ENCODE assay signal across 8 mouse cellular contexts in genomic region chr17:26112751-26113150, GRCm38 (mm10). TPM values are rescaled to one million over a fixed set of nuclear protein-coding genes. Genes with fewer than 3 reads are reported as not detected.
DNase-seq lines count a peak whose midpoint lies in the region; ATAC-seq and TF ChIP-seq lines count a peak whose summit lies in the region.

No protein-coding gene starts in this region.

- H3K79me3 ChIP-seq in C2C12 (ENCODE audit: low read depth) = no peaks in the 10 kb centered on the region

- no peak overlapping the region for H3K27ac ChIP-seq in gastrocnemius, adult 2 months
- no peak overlapping the region for H3K27ac ChIP-seq in forebrain, embryonic 14.5 days (ENCODE audit: low read depth, low read length)
- no peak overlapping the region for H3K27ac ChIP-seq in liver, embryonic 14.5 days

- 22% methylated on average over 14 of the region's 14 CpGs for WGBS in forebrain, embryonic 14.5 days
- 15% methylated on average over 14 of the region's 14 CpGs for WGBS in liver, embryonic 14.5 days (ENCODE audit: insufficient replicate concordance)

- peaks cover 7% of the 10 kb centered on the region; the same call in 1 of the 2 replicates for H3K4me1 ChIP-seq in forebrain, embryonic 14.5 days (ENCODE audit: control insufficient read depth, insufficient read depth, low read length)
- H3K4me1 ChIP-seq in liver, embryonic 14.5 days (replicated peaks; ENCODE audit: control insufficient read depth in 2 of 2, insufficient read depth in 2 of 2, low read length in 1 of 2) = peaks cover 2 to 10% of the 10 kb centered on the region in 2 experiments

- no peak for ATAC-seq in forebrain, embryonic 14.5 days
- no peak for ATAC-seq in liver, embryonic 14.5 days (ENCODE audit: insufficient read depth)

- H3K4me3 ChIP-seq in gastrocnemius, adult 2 months = peak overlapping the region; percentile 85
- no peak overlapping the region for H3K4me3 ChIP-seq in C2C12 (ENCODE audit: insufficient read depth, poor library complexity, severe bottlenecking)
- H3K4me3 ChIP-seq in forebrain, embryonic 14.5 days (ENCODE audit: low read depth, low read length) = peak overlapping the region; percentile 72
- peak overlapping the region; percentile 8 to 56; a peak in 2 of 4 replicates for H3K4me3 ChIP-seq in liver, embryonic 14.5 days (ENCODE audit: insufficient read depth in 1 of 2, low read depth in 2 of 2, low read length in 2 of 2)

- no peak for TF ChIP-seq EP300 in liver, embryonic 14.5 days (IDR thresholded peaks at IDR 0.05; ENCODE audit: low read depth)

- intact Hi-C loops in gastrocnemius, adult 2 months (cut with DNase I) = no loop called here
- intact Hi-C loops in gastrocnemius, postnatal 36 days (cut with DNase I) = no loop called here

- no peaks in the 10 kb centered on the region for H3K36me3 ChIP-seq in C2C12 (ENCODE audit: control insufficient read depth, insufficient read depth)
- no peaks in the 10 kb centered on the region for H3K36me3 ChIP-seq in forebrain, embryonic 14.5 days (ENCODE audit: control insufficient read depth, insufficient read depth, low read length)
- no peaks in the 10 kb centered on the region for H3K36me3 ChIP-seq in liver, embryonic 14.5 days (replicated peaks; ENCODE audit: control insufficient read depth, insufficient read depth, low read depth)

- H3ac ChIP-seq in C2C12 (ENCODE audit: control insufficient read depth, insufficient read length, low read depth) = peak overlapping the region; percentile 18

- peak overlapping the region; percentile 95 for H3K4me2 ChIP-seq in forebrain, embryonic 14.5 days (ENCODE audit: low read length)
- H3K4me2 ChIP-seq in liver, embryonic 14.5 days (ENCODE audit: low read depth) = peak overlapping the region; percentile 82

- H3K79me2 ChIP-seq in C2C12 (ENCODE audit: control insufficient read depth, insufficient read depth) = no peaks in the 10 kb centered on the region

- no peak for DNase-seq in gastrocnemius, adult 2 months
- no peak for DNase-seq in gastrocnemius, postnatal 36 days
- no peak for DNase-seq in forebrain, embryonic 14.5 days (ENCODE audit: low spot score)
- DNase-seq in liver, embryonic 14.5 days (ENCODE audit: low read depth in 3 of 3, low spot score in 3 of 3) = no peak
- DNase-seq in Muller cell, postnatal 12 days (ENCODE audit: inconsistent ontology term) = no peak
- no peak for DNase-seq in adrenal gland, postnatal 25 days
- DNase-seq in urinary bladder, postnatal 10 days (ENCODE audit: low spot score) = no peak

- TF ChIP-seq CTCF in gastrocnemius, adult 2 months (IDR thresholded peaks at IDR 0.05) = no peak
- TF ChIP-seq CTCF in C2C12 (IDR thresholded peaks at IDR 0.05; ENCODE audit: control insufficient read depth, insufficient read depth, insufficient read length) = no peak
- no peak for TF ChIP-seq CTCF in liver, embryonic 14.5 days (IDR thresholded peaks at IDR 0.05; ENCODE audit: low read depth)

- no peaks in the 10 kb centered on the region for H3K9me3 ChIP-seq in forebrain, embryonic 14.5 days (replicated peaks; ENCODE audit: control insufficient read depth, low read length)
- no peaks in the 10 kb centered on the region for H3K9me3 ChIP-seq in liver, embryonic 14.5 days (ENCODE audit: control insufficient read depth, low read length)

- peak overlapping the region; percentile 79 for H3K9ac ChIP-seq in forebrain, embryonic 14.5 days (ENCODE audit: low read length)
- no peak overlapping the region; the same call in 1 of the 2 replicates for H3K9ac ChIP-seq in liver, embryonic 14.5 days (replicated peaks)

- peaks cover 36% of the 10 kb centered on the region for H3K27me3 ChIP-seq in C2C12 (ENCODE audit: control insufficient read depth, insufficient read depth, insufficient read length)
- H3K27me3 ChIP-seq in forebrain, embryonic 14.5 days (replicated peaks; ENCODE audit: control insufficient read depth, insufficient read depth, low read length) = peaks cover 26% of the 10 kb centered on the region
- H3K27me3 ChIP-seq in liver, embryonic 14.5 days (ENCODE audit: control insufficient read depth, insufficient read depth, low read length) = peaks cover 53% of the 10 kb centered on the region

TF ChIP-seq in C2C12, 6 proteins besides CTCF, POLR2A, EP300 and RAD21:
- TF ChIP-seq USF1 (IDR thresholded peaks at IDR 0.05; ENCODE audit: low read depth) (no peak), MAX (IDR thresholded peaks at IDR 0.05) (no peak), MYOD1 (IDR thresholded peaks at IDR 0.05; ENCODE audit: control insufficient read depth, insufficient read length, low read depth) (no peak), MYOG (IDR thresholded peaks at IDR 0.05; ENCODE audit: control insufficient read depth, extremely low read depth, insufficient read length) (no peak)

RNA-seq across cellular contexts. Expression of gene Tmem8, which starts 0.3 kb away (rescaled TPM):
- total RNA-seq in gastrocnemius, adult 2 months (2021) = under 1 TPM; 0.67 to 0.92 TPM
- 1 to 10 TPM in 1 of 2 experiments, under 1 TPM in 1; 0.69 to 1.4 TPM for total RNA-seq in gastrocnemius, postnatal 36 days (2021)
- 1.5 TPM for polyA plus RNA-seq in C2C12 (2012; fragmentation: generic; extraction: Trizol)
- polyA plus RNA-seq in forebrain, embryonic 14.5 days (2014; fragmentation: Nextera tagmentation; extraction: Ambion mirVana) = 1.5 and 1.9 TPM in 2 replicates
- 2.8 and 3.6 TPM in 2 replicates for polyA plus RNA-seq in liver, embryonic 14.5 days (2012; rRNA removed)
- polyA plus RNA-seq in liver, embryonic 14.5 days (2014; fragmentation: Nextera tagmentation; extraction: Ambion mirVana) = 0.88 and 1.1 TPM in 2 replicates
- total RNA-seq in adrenal gland, postnatal 25 days (2021) = 8.6 and 10.8 TPM in 2 replicates

RNA-seq across cellular contexts. Expression of gene Mrpl28, which starts 10.5 kb away (rescaled TPM):
- total RNA-seq in gastrocnemius, adult 2 months (2021) = 10 to 100 TPM; 54.1 to 73.2 TPM
- total RNA-seq in gastrocnemius, postnatal 36 days (2021) = 10 to 100 TPM; 55.9 to 60.6 TPM
- 169 TPM for polyA plus RNA-seq in C2C12 (2012; fragmentation: generic; extraction: Trizol)
- polyA plus RNA-seq in forebrain, embryonic 14.5 days (2014; fragmentation: Nextera tagmentation; extraction: Ambion mirVana) = 242 and 250 TPM in 2 replicates
- polyA plus RNA-seq in liver, embryonic 14.5 days (2012; rRNA removed) = 47.8 and 58.0 TPM in 2 replicates
- 121 and 129 TPM in 2 replicates for polyA plus RNA-seq in liver, embryonic 14.5 days (2014; fragmentation: Nextera tagmentation; extraction: Ambion mirVana)
- total RNA-seq in adrenal gland, postnatal 25 days (2021) = 80.3 and 83.4 TPM in 2 replicates

RNA-seq across cellular contexts. Expression of gene Nme4, which starts 17.3 kb away (rescaled TPM):
- 1 to 10 TPM; 1.6 to 2.5 TPM for total RNA-seq in gastrocnemius, adult 2 months (2021)
- 1 to 10 TPM; 1.0 to 1.7 TPM for total RNA-seq in gastrocnemius, postnatal 36 days (2021)
- 34.0 TPM for polyA plus RNA-seq in C2C12 (2012; fragmentation: generic; extraction: Trizol)
- polyA plus RNA-seq in forebrain, embryonic 14.5 days (2014; fragmentation: Nextera tagmentation; extraction: Ambion mirVana) = 31.3 and 40.0 TPM in 2 replicates
- 46.2 and 52.2 TPM in 2 replicates for polyA plus RNA-seq in liver, embryonic 14.5 days (2012; rRNA removed)
- 45.1 and 46.7 TPM in 2 replicates for polyA plus RNA-seq in liver, embryonic 14.5 days (2014; fragmentation: Nextera tagmentation; extraction: Ambion mirVana)
- total RNA-seq in adrenal gland, postnatal 25 days (2021) = 2.0 and 4.5 TPM in 2 replicates

RNA-seq across cellular contexts. Expression of gene Decr2, which starts 22.6 kb away (rescaled TPM):
- 1 to 10 TPM; 2.1 to 3.0 TPM for total RNA-seq in gastrocnemius, adult 2 months (2021)
- 1 to 10 TPM; 2.3 to 2.8 TPM for total RNA-seq in gastrocnemius, postnatal 36 days (2021)
- 3.9 TPM for polyA plus RNA-seq in C2C12 (2012; fragmentation: generic; extraction: Trizol)
- polyA plus RNA-seq in forebrain, embryonic 14.5 days (2014; fragmentation: Nextera tagmentation; extraction: Ambion mirVana) = 13.6 and 14.4 TPM in 2 replicates
- 6.2 and 6.8 TPM in 2 replicates for polyA plus RNA-seq in liver, embryonic 14.5 days (2012; rRNA removed)
- polyA plus RNA-seq in liver, embryonic 14.5 days (2014; fragmentation: Nextera tagmentation; extraction: Ambion mirVana) = 5.5 and 6.5 TPM in 2 replicates
- total RNA-seq in adrenal gland, postnatal 25 days (2021) = 18.5 and 22.6 TPM in 2 replicates

RNA-seq across cellular contexts. Expression of gene Axin1, which starts 25.7 kb away (rescaled TPM):
- total RNA-seq in gastrocnemius, adult 2 months (2021) = 10 to 100 TPM; 15.9 TPM
- 10 to 100 TPM; 13.0 to 14.7 TPM for total RNA-seq in gastrocnemius, postnatal 36 days (2021)
- polyA plus RNA-seq in C2C12 (2012; fragmentation: generic; extraction: Trizol) = 32.1 TPM
- 10.3 and 11.0 TPM in 2 replicates for polyA plus RNA-seq in forebrain, embryonic 14.5 days (2014; fragmentation: Nextera tagmentation; extraction: Ambion mirVana)
- 6.5 and 8.7 TPM in 2 replicates for polyA plus RNA-seq in liver, embryonic 14.5 days (2012; rRNA removed)
- polyA plus RNA-seq in liver, embryonic 14.5 days (2014; fragmentation: Nextera tagmentation; extraction: Ambion mirVana) = 3.8 and 6.0 TPM in 2 replicates
- total RNA-seq in adrenal gland, postnatal 25 days (2021) = 40.4 and 42.6 TPM in 2 replicates
